Mouse (Mus musculus): ENCODE results near the gene Ebf1. TPM values are rescaled to one million over a fixed set of nuclear protein-coding genes. Genes with fewer than 3 reads are reported as not detected.

Ebf1 gene
- total and polyA plus RNA-seq, 3 experiments, result 0.04 TPM; not detected in 2

GRCm38 (mm10) chr11:44893986-44894385 lies 276.9 kb downstream of the Ebf1 start:
- no peaks in the 10 kb centered on the region for H3K4me1 ChIP-seq (ENCODE audit: control insufficient read depth in 1 of 2, insufficient read depth in 2 of 2, low read length in 2 of 2)
- no peak overlapping the region for H3K27ac ChIP-seq (ENCODE audit: control insufficient read depth, low read depth, low read length)
- no peak overlapping the region for H3K4me3 ChIP-seq (ENCODE audit: control insufficient read depth in 1 of 2, insufficient read depth in 1 of 2, low read depth in 2 of 2, low read length in 2 of 2)
- H3K9me3 ChIP-seq (replicated peaks; ENCODE audit: insufficient read depth, low read length), result no peaks in the 10 kb centered on the region
- H3K36me3 ChIP-seq (ENCODE audit: control insufficient read depth in 1 of 2, insufficient read depth in 2 of 2, low read length in 2 of 2), result no peaks in the 10 kb centered on the region
- no peak for DNase-seq (ENCODE audit: low read depth, low spot score)
- TF ChIP-seq POLR2AphosphoS5 (IDR thresholded peaks at IDR 0.05; ENCODE audit: borderline replicate concordance, low read depth, low read length) (no peak), NELFE (IDR thresholded peaks at IDR 0.05; ENCODE audit: low read depth, low read length) (no peak), MAZ (IDR thresholded peaks at IDR 0.05; ENCODE audit: low read depth, low read length) (no peak)
- H3K9ac ChIP-seq (ENCODE audit: control insufficient read depth, low read depth, low read length, poor library complexity, severe bottlenecking), result no peak overlapping the region
- H3K79me2 ChIP-seq (ENCODE audit: control insufficient read depth, insufficient read depth, low read length, poor library complexity), result no peaks in the 10 kb centered on the region
- no peaks in the 10 kb centered on the region for H3K27me3 ChIP-seq (ENCODE audit: control insufficient read depth in 1 of 2, insufficient read depth in 2 of 2, low read length in 2 of 2)

GRCm38 (mm10) chr11:44894798-44895197 lies 277.7 kb downstream of the Ebf1 start:
- Histone ChIP-seq H3K9me3 (replicated peaks; ENCODE audit: insufficient read depth, low read length) (no peaks in the 10 kb centered on the region), H3K4me1 (ENCODE audit: control insufficient read depth in 1 of 2, insufficient read depth in 2 of 2, low read length in 2 of 2) (no peaks in the 10 kb centered on the region), H3K36me3 (ENCODE audit: control insufficient read depth in 1 of 2, insufficient read depth in 2 of 2, low read length in 2 of 2) (no peaks in the 10 kb centered on the region), H3K4me3 (ENCODE audit: control insufficient read depth in 1 of 2, insufficient read depth in 1 of 2, low read depth in 2 of 2, low read length in 2 of 2) (no peak overlapping the region), H3K9ac (ENCODE audit: control insufficient read depth, low read depth, low read length, poor library complexity, severe bottlenecking) (no peak overlapping the region), H3K27me3 (ENCODE audit: control insufficient read depth in 1 of 2, insufficient read depth in 2 of 2, low read length in 2 of 2) (no peaks in the 10 kb centered on the region), H3K27ac (ENCODE audit: control insufficient read depth, low read depth, low read length) (no peak overlapping the region), H3K79me2 (ENCODE audit: control insufficient read depth, insufficient read depth, low read length, poor library complexity) (no peaks in the 10 kb centered on the region)
- TF ChIP-seq POLR2A (IDR thresholded peaks at IDR 0.05; ENCODE audit: control insufficient read depth in 1 of 2, insufficient read depth in 1 of 2, low read depth in 1 of 2, low read length in 2 of 2, poor library complexity in 1 of 2), result no peak
- TF ChIP-seq POLR2AphosphoS5 (IDR thresholded peaks at IDR 0.05; ENCODE audit: borderline replicate concordance, low read depth, low read length), result no peak
- TF ChIP-seq ZKSCAN1 (IDR thresholded peaks at IDR 0.05; ENCODE audit: low read depth, low read length), result no peak
- TF ChIP-seq MYB (IDR thresholded peaks at IDR 0.05; ENCODE audit: low read depth, low read length), result no peak
- TF ChIP-seq MEF2A (IDR thresholded peaks at IDR 0.05; ENCODE audit: extremely low read depth, insufficient replicate concordance, low read depth, low read length, poor library complexity, severe bottlenecking), result no peak
- TF ChIP-seq USF2 (IDR thresholded peaks at IDR 0.05; ENCODE audit: borderline replicate concordance in 1 of 2, insufficient read depth in 1 of 2, low read depth in 1 of 2, low read length in 2 of 2), result no peak
- no peak for TF ChIP-seq ZMIZ1 (IDR thresholded peaks at IDR 0.05; ENCODE audit: low read depth, low read length)
- no peak for TF ChIP-seq ZC3H11A (IDR thresholded peaks at IDR 0.05; ENCODE audit: low read depth, low read length)
- TF ChIP-seq TBP (IDR thresholded peaks at IDR 0.05; ENCODE audit: low read depth, low read length), result no peak
- TF ChIP-seq EP300 (IDR thresholded peaks at IDR 0.05; ENCODE audit: low read depth in 1 of 2, low read length in 2 of 2), result no peak
- no peak for TF ChIP-seq MAZ (IDR thresholded peaks at IDR 0.05; ENCODE audit: low read depth, low read length)
- TF ChIP-seq MXI1 (IDR thresholded peaks at IDR 0.05; ENCODE audit: low read depth, low read length), result no peak
- no peak for TF ChIP-seq GATA1 (IDR thresholded peaks at IDR 0.05; ENCODE audit: low read depth, low read length)
- no peak for TF ChIP-seq BHLHE40 (IDR thresholded peaks at IDR 0.05; ENCODE audit: borderline replicate concordance, low read depth, low read length)
- TF ChIP-seq ELF1 (IDR thresholded peaks at IDR 0.05; ENCODE audit: low read depth, low read length), result no peak
- TF ChIP-seq TCF12 (IDR thresholded peaks at IDR 0.05; ENCODE audit: low read depth, low read length), result no peak
- TF ChIP-seq ETS1 (IDR thresholded peaks at IDR 0.05; ENCODE audit: low read depth, low read length), result no peak
- TF ChIP-seq MAX (IDR thresholded peaks at IDR 0.05; ENCODE audit: low read length), result no peak
- TF ChIP-seq SMC3 (IDR thresholded peaks at IDR 0.05; ENCODE audit: low read depth, low read length), result no peak
- no peak for TF ChIP-seq MAFK (IDR thresholded peaks at IDR 0.05; ENCODE audit: borderline replicate concordance, low read depth, low read length)
- DNase-seq (ENCODE audit: low read depth, low spot score), result no peak

Data from MEL (cell line).